Mouse (Mus musculus) lung, postnatal 10 days (tissue): Measurements from ENCODE around the gene Coil.
"Not testable (repeated sequence)": the region's sequence is repeated elsewhere in the genome, so short reads cannot be mapped to it uniquely, and the experiment has no call there.

Experiments used
- DNase-seq: peaks from one replicate; pipeline ENCODE4 v3.0.0; 2021

Gene Coil

GRCm38 (mm10) chr11:89007582-89007981 lies 37.5 kb downstream of the Coil start:
- no peak for DNase-seq

GRCm38 (mm10) chr11:89009066-89009465 lies 39.0 kb downstream of the Coil start:
- no peak for DNase-seq

- no peak for DNase-seq
Observed at GRCm38 (mm10) chr11:89009496-89009895, 39.4 kb downstream of the Coil start.

GRCm38 (mm10) chr11:89012241-89012640 lies 42.2 kb downstream of the Coil start:
- no peak for DNase-seq

- DNase-seq, result no peak
Observed at GRCm38 (mm10) chr11:89017514-89018182, 47.6 kb downstream of the Coil start.

GRCm38 (mm10) chr11:89020681-89021305 lies 50.7 kb downstream of the Coil start:
- peak; percentile 46 for DNase-seq

GRCm38 (mm10) chr11:89021687-89022086 lies 51.6 kb downstream of the Coil start:
- no peak for DNase-seq

GRCm38 (mm10) chr11:89022120-89022731 lies 52.2 kb downstream of the Coil start:
- no peak for DNase-seq

GRCm38 (mm10) chr11:89023477-89023876 lies 53.4 kb downstream of the Coil start:
- no peak for DNase-seq

- DNase-seq, result peak; percentile 93
Observed at GRCm38 (mm10) chr11:89024181-89024881, 54.3 kb downstream of the Coil start.

- peak; percentile 53 for DNase-seq
Observed at GRCm38 (mm10) chr11:89025603-89026002, 55.6 kb downstream of the Coil start.

GRCm38 (mm10) chr11:89026117-89026516 lies 56.1 kb downstream of the Coil start:
- no peak for DNase-seq

GRCm38 (mm10) chr11:89027955-89028361 lies 57.9 kb downstream of the Coil start:
- DNase-seq, result peak; percentile 48

- DNase-seq, result peak; percentile 51
Observed at GRCm38 (mm10) chr11:89028871-89029405, 58.9 kb downstream of the Coil start.

- no peak for DNase-seq
Observed at GRCm38 (mm10) chr11:89030552-89030951, 60.5 kb downstream of the Coil start.

- no peak for DNase-seq
Observed at GRCm38 (mm10) chr11:89031189-89031588, 61.1 kb downstream of the Coil start.

GRCm38 (mm10) chr11:89034592-89034991 lies 64.5 kb downstream of the Coil start:
- DNase-seq, result no peak

GRCm38 (mm10) chr11:89035552-89035951 lies 65.5 kb downstream of the Coil start:
- no peak for DNase-seq

GRCm38 (mm10) chr11:89038496-89038895 lies 68.4 kb downstream of the Coil start:
- DNase-seq, result no peak

- DNase-seq, result peak; percentile 69
Observed at GRCm38 (mm10) chr11:89039325-89039724, 69.3 kb downstream of the Coil start.

GRCm38 (mm10) chr11:89041073-89041472 lies 71.0 kb downstream of the Coil start:
- DNase-seq, result not testable (repeated sequence)
